Mouse (Mus musculus) liver, embryonic 18 days (tissue): ENCODE results near the gene Mx1. TPM values are rescaled to one million over a fixed set of nuclear protein-coding genes. Genes with fewer than 3 reads are reported as not detected.

Experiments
- polyA plus RNA-seq: library from polyadenylated mRNA; depleted of rRNA; stranded (reverse); fragments of >200 nt; gene quantifications from 2 replicates; pipeline ENCODE4 v1.2.3, GENCODE M21; 2012; rRNA removed

Gene Mx1
- 4.0 and 4.5 TPM in 2 replicates for polyA plus RNA-seq

DNA sequence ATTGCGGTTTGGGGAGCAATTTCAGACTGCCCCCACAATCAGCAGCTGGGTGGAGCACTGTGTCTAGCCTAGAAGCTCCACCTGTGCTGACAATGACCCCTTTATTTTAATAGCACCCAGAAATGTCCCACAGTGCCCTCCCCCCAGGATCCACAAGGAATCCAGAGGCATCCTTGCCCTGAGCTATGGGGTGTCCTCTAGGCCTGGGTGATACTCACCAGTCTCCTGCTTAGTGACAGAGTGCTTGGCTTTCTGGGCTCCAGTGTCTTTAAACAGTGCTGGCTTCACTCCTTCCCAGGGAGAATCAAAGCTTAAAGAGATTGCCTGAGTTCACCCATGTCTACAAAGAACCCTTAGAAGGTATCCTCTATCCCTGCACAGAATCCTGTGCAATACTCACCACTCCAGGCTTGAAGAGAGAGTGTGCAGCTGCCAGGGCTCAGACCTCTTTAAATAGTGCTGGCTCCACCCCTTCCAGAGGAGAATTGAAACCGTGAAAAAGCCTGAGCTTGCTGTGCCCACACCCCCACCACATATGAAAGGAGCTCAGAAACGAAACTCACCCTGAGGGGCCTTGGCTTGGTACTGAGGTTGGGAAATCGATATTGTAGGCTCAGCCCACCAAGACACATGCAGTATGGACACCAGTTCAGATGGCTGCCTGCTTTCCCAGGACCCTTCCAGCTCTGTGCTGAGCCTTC, at the start of gene Mx1:
Gene Mx1, minus strand, starts transcription at position 427 of the 701 bp plus-strand sequence.

Other genes starting within 250 kb of the Mx1 start
- 1.2 and 1.7 TPM in 2 replicates for gene Bace2, start 106.2 kb downstream of the Mx1 start, polyA plus RNA-seq
- 0.05 TPM in 1 of 2 replicates, not detected in the other for gene Fam3b, start 51.9 kb upstream of the Mx1 start, polyA plus RNA-seq
- gene Tmprss2, start 148.3 kb upstream of the Mx1 start, polyA plus RNA-seq = 2.7 and 3.5 TPM in 2 replicates